Mouse (Mus musculus): ENCODE data around the gene Hspb3.

- TF ChIP-seq CTCF (IDR thresholded peaks at IDR 0.05; ENCODE audit: extremely low read depth, insufficient read depth, insufficient read length, insufficient replicate concordance) (no peak), POLR2A (IDR thresholded peaks at IDR 0.05; ENCODE audit: low read depth, low read length) (no peak)
Observed at GRCm38 (mm10) chr13:113680646-113681045, 17.2 kb upstream of the Hspb3 start.

All from spleen, adult 2 months (tissue).